Mouse (Mus musculus): ENCODE results near the gene Otulinl.

- TF ChIP-seq POLR2A (IDR thresholded peaks at IDR 0.05; ENCODE audit: control insufficient read depth, low read depth, low read length) (no peak), CTCF (IDR thresholded peaks at IDR 0.05; ENCODE audit: control insufficient read depth, insufficient read depth, insufficient replicate concordance, low read depth, low read length) (no peak)
These were observed 71.8 kb downstream of the Otulinl start for GRCm38 (mm10) chr15:27609554-27609953.
